Mouse (Mus musculus) c-Kit-positive CD71-positive TER-119-positive erythroid progenitor cells, embryonic 14.5 days (primary cell): Measurements from ENCODE around the gene Ankrd13d.
A peak's percentile ranks its signal among the peaks of the same experiment; 100 is the strongest.

Experiments used
- DNase-seq: peaks from one replicate; pipeline ENCODE4 v3.0.0-alpha.2; 2013; ENCODE audit warnings: low spot score

Gene Ankrd13d

GRCm38 (mm10) chr19:4301735-4302651 lies 19.1 kb upstream of the Ankrd13d start:
- no peak for DNase-seq

GRCm38 (mm10) chr19:4300852-4301734 lies 18.2 kb upstream of the Ankrd13d start:
- no peak for DNase-seq

- DNase-seq, result no peak
These were observed 17.4 kb upstream of the Ankrd13d start for GRCm38 (mm10) chr19:4300271-4300704.

- DNase-seq, result no peak
These were observed 16.8 kb upstream of the Ankrd13d start for GRCm38 (mm10) chr19:4299574-4300270.

- DNase-seq, result no peak
These were observed 16.2 kb upstream of the Ankrd13d start for GRCm38 (mm10) chr19:4299126-4299525.

GRCm38 (mm10) chr19:4298322-4299121 lies 15.6 kb upstream of the Ankrd13d start:
- DNase-seq, result no peak

- no peak for DNase-seq
These were observed 14.9 kb upstream of the Ankrd13d start for GRCm38 (mm10) chr19:4297851-4298250.

- DNase-seq, result no peak
These were observed 13.7 kb upstream of the Ankrd13d start for GRCm38 (mm10) chr19:4296611-4297010.

GRCm38 (mm10) chr19:4295391-4295790 lies 12.5 kb upstream of the Ankrd13d start:
- no peak for DNase-seq

GRCm38 (mm10) chr19:4294381-4295097 lies 11.6 kb upstream of the Ankrd13d start:
- DNase-seq, result no peak

- DNase-seq, result no peak
These were observed 8.2 kb upstream of the Ankrd13d start for GRCm38 (mm10) chr19:4291161-4291560.

GRCm38 (mm10) chr19:4290749-4291148 lies 7.8 kb upstream of the Ankrd13d start:
- DNase-seq, result no peak

- no peak for DNase-seq
These were observed 716 bp upstream of the Ankrd13d start for GRCm38 (mm10) chr19:4283653-4284052.

- DNase-seq, result no peak
These were observed 2.5 kb downstream of the Ankrd13d start for GRCm38 (mm10) chr19:4280425-4280824.

GRCm38 (mm10) chr19:4279487-4279886 lies 3.5 kb downstream of the Ankrd13d start:
- no peak for DNase-seq

GRCm38 (mm10) chr19:4270972-4271371 lies 12.0 kb downstream of the Ankrd13d start:
- DNase-seq, result no peak

GRCm38 (mm10) chr19:4270187-4270586 lies 12.8 kb downstream of the Ankrd13d start:
- no peak for DNase-seq

- DNase-seq, result peak; percentile 54
These were observed 14.2 kb downstream of the Ankrd13d start, which contains the start of gene Ssh3 for GRCm38 (mm10) chr19:4268566-4269361. Gene Ssh3, minus strand, starts transcription at chr19:4269180.

GRCm38 (mm10) chr19:4265956-4266355 lies 17.0 kb downstream of the Ankrd13d start:
- DNase-seq, result no peak
